Mouse (Mus musculus): ENCODE results near the gene Ypel5.

Ypel5 gene

GRCm38 (mm10) chr17:72844393-72844792 lies 8.1 kb downstream of the Ypel5 start:
- DNase-seq (ENCODE audit: low read depth, low spot score) = no peak

GRCm38 (mm10) chr17:72844949-72845490 lies 8.8 kb downstream of the Ypel5 start:
- DNase-seq (ENCODE audit: low read depth, low spot score) = no peak

GRCm38 (mm10) chr17:72845521-72845920 lies 9.3 kb downstream of the Ypel5 start:
- DNase-seq (ENCODE audit: low read depth, low spot score) = no peak

- no peak for DNase-seq (ENCODE audit: low read depth, low spot score)
These were observed 19.0 kb downstream of the Ypel5 start for GRCm38 (mm10) chr17:72855298-72855697.

GRCm38 (mm10) chr17:72857677-72858633 lies 21.7 kb downstream of the Ypel5 start:
- DNase-seq (ENCODE audit: low read depth, low spot score) = no peak

- no peak for DNase-seq (ENCODE audit: low read depth, low spot score)
These were observed 27.0 kb downstream of the Ypel5 start for GRCm38 (mm10) chr17:72863226-72863625.

GRCm38 (mm10) chr17:72866624-72867245 lies 30.5 kb downstream of the Ypel5 start:
- DNase-seq (ENCODE audit: low read depth, low spot score) = no peak

GRCm38 (mm10) chr17:72868181-72868580 lies 31.9 kb downstream of the Ypel5 start:
- no peak for DNase-seq (ENCODE audit: low read depth, low spot score)

- no peak for DNase-seq (ENCODE audit: low read depth, low spot score)
These were observed 42.7 kb downstream of the Ypel5 start for GRCm38 (mm10) chr17:72878979-72879378.

- DNase-seq (ENCODE audit: low read depth, low spot score) = no peak
These were observed 43.9 kb downstream of the Ypel5 start for GRCm38 (mm10) chr17:72880156-72880555.

GRCm38 (mm10) chr17:72881051-72881450 lies 44.8 kb downstream of the Ypel5 start:
- DNase-seq (ENCODE audit: low read depth, low spot score) = no peak

- DNase-seq (ENCODE audit: low read depth, low spot score) = no peak
These were observed 45.6 kb downstream of the Ypel5 start for GRCm38 (mm10) chr17:72881804-72882203.

GRCm38 (mm10) chr17:72889556-72890397 lies 53.5 kb downstream of the Ypel5 start:
- DNase-seq (ENCODE audit: low read depth, low spot score) = no peak

GRCm38 (mm10) chr17:72890398-72890898 lies 54.2 kb downstream of the Ypel5 start:
- DNase-seq (ENCODE audit: low read depth, low spot score) = no peak

- DNase-seq (ENCODE audit: low read depth, low spot score) = no peak
These were observed 55.3 kb downstream of the Ypel5 start for GRCm38 (mm10) chr17:72891556-72891955.

- no peak for DNase-seq (ENCODE audit: low read depth, low spot score)
These were observed 59.3 kb downstream of the Ypel5 start for GRCm38 (mm10) chr17:72895506-72895905.

GRCm38 (mm10) chr17:72897076-72897475 lies 60.8 kb downstream of the Ypel5 start:
- DNase-seq (ENCODE audit: low read depth, low spot score) = no peak

- no peak for DNase-seq (ENCODE audit: low read depth, low spot score)
These were observed 61.7 kb downstream of the Ypel5 start for GRCm38 (mm10) chr17:72897961-72898360.

GRCm38 (mm10) chr17:72898775-72899174 lies 62.5 kb downstream of the Ypel5 start:
- DNase-seq (ENCODE audit: low read depth, low spot score) = no peak
